Mouse (Mus musculus) testis, adult 2 months (tissue): Measurements from ENCODE around the gene Nln. TPM values are rescaled to one million over a fixed set of nuclear protein-coding genes. Genes with fewer than 3 reads are reported as not detected.

Experiments used
- H3K27ac ChIP-seq: fragments of 200-500 bp; 2 replicates; pipeline ENCODE4 v1.5.1; 2012; ENCODE audit warnings: low read depth, low read length; ENCODE audit not compliant: control insufficient read depth, insufficient read depth
- H3K27me3 ChIP-seq: fragments of 200-500 bp; 2 replicates; pipeline ENCODE4 v1.6.1; 2012; ENCODE audit warnings: mild to moderate bottlenecking, low read length, moderate library complexity; ENCODE audit not compliant: control insufficient read depth, insufficient read depth
- H3K36me3 ChIP-seq: fragments of 200-500 bp; 2 replicates; pipeline ENCODE4 v1.6.1; 2012; ENCODE audit warnings: mild to moderate bottlenecking, low read length; ENCODE audit not compliant: control insufficient read depth, insufficient read depth
- H3K4me1 ChIP-seq: fragments of 200-500 bp; 2 replicates; pipeline ENCODE4 v1.6.1; 2012; ENCODE audit warnings: low read length; ENCODE audit not compliant: control insufficient read depth, insufficient read depth
- H3K4me3 ChIP-seq: fragments of 200-500 bp; 2 replicates; pipeline ENCODE4 v1.5.1; 2012; ENCODE audit warnings: low read depth, mild to moderate bottlenecking, low read length, moderate library complexity, mixed read lengths; ENCODE audit not compliant: control insufficient read depth
- CTCF ChIP-seq: fragments of 200-500 bp; IDR thresholded peaks from 2 replicates; pipeline ENCODE4 v1.5.1; 2012; ENCODE audit warnings: low read depth, mild to moderate bottlenecking, inconsistent platforms, low read length, moderate library complexity; ENCODE audit not compliant: control insufficient read depth, insufficient read depth, insufficient replicate concordance
- POLR2A ChIP-seq: fragments of 200-500 bp; IDR thresholded peaks from 2 replicates; pipeline ENCODE4 v1.6.1; 2012; ENCODE audit warnings: low read depth, mild to moderate bottlenecking, inconsistent platforms, low read length, moderate library complexity; ENCODE audit not compliant: control insufficient read depth
- polyA plus RNA-seq: library from polyadenylated mRNA; depleted of rRNA; stranded (reverse); fragments of >200 nt; gene quantifications from 2 replicates; pipeline ENCODE4 v1.2.3, GENCODE M21; 2012

Nln gene
- polyA plus RNA-seq, 1 experiment = 5.1 TPM

DNA sequence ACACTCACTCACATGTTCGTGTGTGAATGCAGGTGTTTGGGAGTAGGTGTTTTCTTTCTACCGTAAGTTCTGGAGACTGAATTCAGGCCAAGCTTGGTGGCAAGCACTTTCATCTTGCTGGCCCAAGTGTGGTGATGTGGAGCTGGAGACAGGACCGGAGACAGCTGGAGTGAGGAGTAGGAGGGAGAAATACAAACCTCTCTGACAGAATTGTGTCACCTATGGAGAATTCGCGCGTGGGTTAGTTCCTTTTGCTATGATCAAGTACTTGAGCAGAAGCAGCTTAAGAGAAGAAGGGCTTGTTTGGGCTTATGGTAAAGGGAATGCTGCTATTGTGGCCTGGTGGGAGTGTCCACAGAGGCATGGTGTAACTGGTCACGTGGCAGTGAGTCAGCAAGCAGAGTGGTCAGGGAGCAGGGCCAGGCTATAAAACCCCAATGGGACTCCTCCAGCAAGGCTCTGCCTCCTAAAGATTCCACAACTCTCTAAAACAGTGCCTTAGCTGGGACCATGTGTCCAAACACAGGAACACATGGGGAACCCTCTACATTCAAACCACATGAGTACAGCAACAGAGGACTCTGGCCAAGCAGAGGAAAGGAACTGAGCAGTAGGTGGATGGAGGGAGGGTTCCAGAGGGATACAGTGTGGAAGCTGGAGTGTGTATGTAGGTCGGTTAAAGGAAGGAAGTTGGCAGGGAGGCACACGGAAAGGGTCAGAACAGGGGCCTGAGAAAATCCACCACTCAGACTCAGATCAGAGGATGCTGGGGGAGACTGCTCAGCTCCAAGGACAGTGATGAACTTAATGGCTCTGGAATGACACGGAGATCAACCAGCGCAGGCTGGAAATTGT is 14.7 kb downstream of the Nln start:
- TF ChIP-seq CTCF = no peak
- no peak for TF ChIP-seq POLR2A
- H3K4me1 ChIP-seq = no peaks in the 10 kb centered on the region
- no peak overlapping the region for H3K4me3 ChIP-seq
- no peak overlapping the region for H3K27ac ChIP-seq
- no peaks in the 10 kb centered on the region for H3K36me3 ChIP-seq
- no peaks in the 10 kb centered on the region for H3K27me3 ChIP-seq

DNA sequence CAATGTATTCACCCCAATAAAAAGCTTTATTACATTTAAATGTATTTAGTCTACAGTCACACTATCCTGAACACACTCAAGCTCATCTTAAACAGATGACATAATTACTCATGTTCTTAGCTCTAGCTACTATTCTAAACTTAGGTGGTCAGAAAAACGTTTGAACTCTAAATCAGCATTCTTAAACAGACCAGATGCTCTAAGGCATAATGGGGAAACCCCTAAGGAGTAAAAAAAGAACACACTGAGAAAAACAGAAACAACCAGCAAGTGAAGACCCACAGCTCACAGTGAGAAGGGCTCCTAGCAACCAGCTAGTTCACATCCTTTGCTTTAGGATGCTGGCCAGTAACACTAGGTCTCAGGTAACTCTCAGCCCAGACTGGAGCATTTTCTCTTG is 17.7 kb downstream of the Nln start:
- Histone ChIP-seq H3K4me3 (no peak overlapping the region), H3K4me1 (no peaks in the 10 kb centered on the region), H3K27ac (no peak overlapping the region), H3K36me3 (no peaks in the 10 kb centered on the region), H3K27me3 (no peaks in the 10 kb centered on the region)
- TF ChIP-seq POLR2A = no peak
- no peak for TF ChIP-seq CTCF

DNA sequence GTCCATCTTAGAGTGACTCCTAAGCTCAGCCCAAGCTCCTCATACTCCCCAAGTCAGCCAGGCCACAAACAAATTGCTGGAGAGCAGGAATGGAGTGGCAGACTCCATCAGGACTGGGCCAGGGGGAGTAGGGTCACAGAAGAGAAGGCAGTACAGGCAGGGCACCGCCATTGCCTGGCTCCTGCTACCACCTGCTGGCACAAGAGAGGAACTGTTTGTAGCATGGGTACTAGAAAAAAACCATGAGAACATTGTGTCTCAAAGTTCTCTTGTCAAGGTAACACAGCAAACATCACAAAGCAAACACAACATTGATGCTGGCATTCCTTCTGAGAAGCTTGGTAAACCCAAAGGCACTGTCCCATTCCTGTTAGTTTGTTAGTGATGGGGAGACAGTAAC is 20.0 kb downstream of the Nln start:
- Histone ChIP-seq H3K27ac (no peak overlapping the region), H3K4me1 (no peaks in the 10 kb centered on the region), H3K4me3 (no peak overlapping the region), H3K27me3 (no peaks in the 10 kb centered on the region), H3K36me3 (no peaks in the 10 kb centered on the region)
- TF ChIP-seq POLR2A (no peak), CTCF (peak; percentile 68; the same call in 1 of the 2 replicates)

DNA sequence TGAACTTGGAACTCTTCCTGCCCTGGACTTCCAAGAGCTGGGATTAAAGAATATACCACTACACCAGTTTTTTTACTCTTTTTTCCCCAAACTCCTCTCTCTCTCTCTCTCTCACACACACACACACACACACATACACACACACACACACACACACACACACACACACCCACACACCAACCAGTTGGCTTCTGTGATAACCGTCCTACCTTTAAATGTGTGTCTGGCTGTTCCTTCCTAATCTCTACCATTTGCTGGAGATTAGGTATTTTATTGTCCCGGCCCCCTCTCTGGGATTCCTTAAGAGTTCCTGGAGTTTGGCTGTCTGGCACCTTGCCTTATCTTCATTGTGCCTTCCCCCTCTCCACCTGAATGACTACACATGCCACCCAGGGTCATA is 24.8 kb downstream of the Nln start:
- Histone ChIP-seq H3K27me3 (no peaks in the 10 kb centered on the region), H3K4me1 (no peaks in the 10 kb centered on the region), H3K27ac (no peak overlapping the region), H3K4me3 (no peak overlapping the region), H3K36me3 (no peaks in the 10 kb centered on the region)
- no peak for TF ChIP-seq CTCF
- TF ChIP-seq POLR2A = no peak

DNA sequence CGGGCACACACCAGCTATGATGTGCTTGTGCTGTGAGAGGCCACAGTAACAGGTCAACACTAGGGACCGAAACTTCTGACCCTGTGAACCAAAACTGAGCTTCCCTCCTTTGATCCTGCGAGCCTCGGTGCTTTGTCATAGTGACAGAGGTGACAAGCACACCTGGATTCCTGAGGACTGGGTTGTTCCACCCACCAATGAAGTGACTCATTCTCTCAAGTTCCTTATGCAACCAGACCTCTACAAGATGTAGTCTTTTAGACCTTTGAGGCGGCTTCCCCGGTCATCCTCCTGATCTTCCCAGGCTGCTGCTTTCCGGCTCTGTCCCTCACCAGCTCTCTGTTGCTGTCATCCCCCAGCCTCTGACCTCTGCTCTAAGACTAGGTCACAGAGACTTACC is 26.9 kb downstream of the Nln start:
- Histone ChIP-seq H3K4me3 (no peak overlapping the region), H3K4me1 (no peaks in the 10 kb centered on the region), H3K36me3 (no peaks in the 10 kb centered on the region), H3K27ac (no peak overlapping the region), H3K27me3 (no peaks in the 10 kb centered on the region)
- TF ChIP-seq POLR2A (no peak), CTCF (no peak)

DNA sequence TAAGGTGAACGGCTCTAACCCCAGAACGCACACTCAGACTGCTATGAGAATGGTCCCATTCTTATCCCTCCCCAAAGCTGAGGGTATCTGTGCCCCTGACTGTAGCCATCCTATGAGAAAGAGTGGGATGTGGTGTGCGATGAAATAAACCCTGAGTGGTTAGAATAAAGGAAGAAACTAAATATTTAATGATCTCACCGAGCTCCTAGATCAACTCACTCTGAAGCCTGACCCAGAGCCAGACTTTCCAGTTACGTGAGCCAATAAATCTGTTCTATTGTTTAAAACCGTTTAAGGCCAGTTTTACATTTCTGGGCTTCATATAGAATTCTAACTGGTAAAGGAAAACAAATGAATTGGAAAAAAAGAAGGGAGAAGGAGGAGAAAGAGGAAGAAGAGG is 32.4 kb downstream of the Nln start:
- no peak for TF ChIP-seq POLR2A
- no peak for TF ChIP-seq CTCF
- H3K27ac ChIP-seq = no peak overlapping the region
- H3K4me1 ChIP-seq = no peaks in the 10 kb centered on the region
- H3K4me3 ChIP-seq = no peak overlapping the region
- H3K27me3 ChIP-seq = no peaks in the 10 kb centered on the region
- no peaks in the 10 kb centered on the region for H3K36me3 ChIP-seq

DNA sequence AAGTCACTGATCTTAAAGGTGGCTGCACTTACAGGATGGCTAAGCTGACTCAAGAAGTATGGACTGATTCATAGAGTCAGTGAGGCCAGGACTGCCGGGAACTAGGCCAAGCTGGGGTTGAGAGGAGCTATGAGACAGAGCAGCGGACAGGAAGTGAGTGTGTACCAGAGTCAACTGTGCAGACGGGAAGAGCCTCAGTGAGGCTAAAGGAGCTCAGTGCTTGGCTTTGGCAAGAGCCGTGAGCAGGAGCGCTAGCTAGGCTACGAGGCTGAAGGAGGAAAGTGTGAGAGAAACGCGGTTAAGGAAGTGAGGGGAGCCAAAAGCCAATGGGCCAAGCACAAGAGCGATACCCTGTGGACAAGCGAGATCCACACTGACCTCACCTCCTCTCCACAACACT is 34.7 kb downstream of the Nln start:
- no peak for TF ChIP-seq POLR2A
- no peak for TF ChIP-seq CTCF
- Histone ChIP-seq H3K4me3 (no peak overlapping the region), H3K27ac (no peak overlapping the region), H3K36me3 (no peaks in the 10 kb centered on the region), H3K27me3 (no peaks in the 10 kb centered on the region), H3K4me1 (no peaks in the 10 kb centered on the region)
